Mouse (Mus musculus) testis, postnatal 14 days (tissue): ENCODE data around the gene Reg2.
"Not testable (repeated sequence)": the region's sequence is repeated elsewhere in the genome, so short reads cannot be mapped to it uniquely, and the experiment has no call there.

Source experiments
- DNase-seq: peaks from one replicate; pipeline ENCODE4 v3.0.0; 2021; ENCODE audit warnings: low spot score

Gene Reg2

GRCm38 (mm10) chr6:78395323-78395722 lies at the start of gene Reg2:
Reg2 (plus strand) TSS chr6:78395623.
- not testable (repeated sequence) for DNase-seq

GRCm38 (mm10) chr6:78361971-78362563 lies 33.4 kb upstream of the Reg2 start:
- DNase-seq: peak; percentile 4

GRCm38 (mm10) chr6:78370357-78370756 lies 25.1 kb upstream of the Reg2 start, which contains the start of gene Reg3b:
Reg3b (plus strand) TSS chr6:78370657.
- DNase-seq: no peak

GRCm38 (mm10) chr6:78378765-78379164 lies 16.7 kb upstream of the Reg2 start, which contains the start of gene Reg3d:
Reg3d (minus strand) TSS chr6:78378865.
- DNase-seq: no peak

GRCm38 (mm10) chr6:78380409-78380808 lies 15.0 kb upstream of the Reg2 start, which contains the start of gene Reg3a:
Reg3a (plus strand) TSS chr6:78380709.
- DNase-seq: no peak

GRCm38 (mm10) chr6:78385609-78386008 lies 9.8 kb upstream of the Reg2 start:
- DNase-seq: no peak

- DNase-seq: not testable (repeated sequence)
These were observed 27.0 kb downstream of the Reg2 start, which contains the start of gene Reg1 for GRCm38 (mm10) chr6:78422411-78422810. Reg1 (plus strand) TSS chr6:78422711.

- DNase-seq: no peak
These were observed 30.1 kb downstream of the Reg2 start for GRCm38 (mm10) chr6:78425497-78425896.

GRCm38 (mm10) chr6:78447202-78447601 lies 51.8 kb downstream of the Reg2 start:
- DNase-seq: no peak

- DNase-seq: no peak
These were observed 53.0 kb downstream of the Reg2 start for GRCm38 (mm10) chr6:78448409-78448808.

- DNase-seq: no peak
These were observed 57.4 kb downstream of the Reg2 start for GRCm38 (mm10) chr6:78452804-78453203.
